Mouse (Mus musculus): Measurements from ENCODE around the gene Prpf3. TPM values are rescaled to one million over a fixed set of nuclear protein-coding genes. Genes with fewer than 3 reads are reported as not detected.

Prpf3 gene
- polyA plus RNA-seq (2015; fragmentation: Nextera tagmentation; extraction: Ambion mirVana), result 11.5 and 12.3 TPM in 2 replicates

GRCm38 (mm10) chr3:95855502-95856089 lies at the start of gene Prpf3:
Gene Prpf3, minus strand, starts transcription at chr3:95855885.

GRCm38 (mm10) chr3:95904568-95904967 lies 48.9 kb upstream of the Prpf3 start, which contains the start of gene Car14:
Gene Car14, minus strand, starts transcription at chr3:95904691.

DNA sequence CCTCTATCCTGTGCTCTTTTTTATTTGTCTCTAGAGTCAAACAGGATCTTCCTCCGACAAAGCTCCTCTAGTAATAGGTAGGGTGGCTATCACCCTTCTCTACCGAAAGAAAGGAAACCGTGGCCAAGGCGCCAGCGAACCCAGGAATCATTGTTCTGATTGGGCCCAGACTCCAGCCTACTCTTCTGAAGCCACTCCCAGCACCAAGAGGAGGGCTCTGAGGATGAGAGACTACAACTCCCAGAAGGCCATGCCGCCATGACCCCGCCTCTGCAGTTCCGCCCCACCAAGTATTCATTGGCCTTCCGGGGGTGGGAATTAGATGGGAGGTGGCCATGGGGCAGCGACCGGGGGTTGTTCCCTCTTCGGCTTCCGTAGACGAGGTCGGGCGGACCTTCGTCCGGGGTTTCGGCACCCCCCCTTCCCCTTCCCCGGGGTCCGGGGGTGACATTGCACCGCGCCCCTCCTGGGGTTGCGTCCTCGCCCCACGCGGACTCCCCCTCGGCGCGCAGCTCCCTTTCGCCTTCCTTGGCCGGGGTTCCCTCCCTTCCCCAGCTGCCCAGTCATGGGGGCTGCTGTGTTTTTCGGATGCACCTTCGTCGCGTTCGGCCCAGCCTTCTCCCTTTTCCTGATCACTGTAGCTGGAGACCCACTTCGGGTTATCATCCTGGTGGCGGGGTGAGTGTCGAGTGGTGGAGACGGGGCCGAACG lies 38.1 kb upstream of the Prpf3 start, which contains the start of gene Aph1a:
Gene Aph1a, plus strand, starts transcription at position 364 of the 711 bp plus-strand sequence.

GRCm38 (mm10) chr3:95891211-95892065 lies 35.8 kb upstream of the Prpf3 start, which contains the start of gene BC028528:
Gene BC028528, minus strand, starts transcription at chr3:95892005.

GRCm38 (mm10) chr3:95881979-95882815 lies 26.5 kb upstream of the Prpf3 start, which contains the start of gene Ciart:
Gene Ciart, minus strand, starts transcription at chr3:95882251.

DNA sequence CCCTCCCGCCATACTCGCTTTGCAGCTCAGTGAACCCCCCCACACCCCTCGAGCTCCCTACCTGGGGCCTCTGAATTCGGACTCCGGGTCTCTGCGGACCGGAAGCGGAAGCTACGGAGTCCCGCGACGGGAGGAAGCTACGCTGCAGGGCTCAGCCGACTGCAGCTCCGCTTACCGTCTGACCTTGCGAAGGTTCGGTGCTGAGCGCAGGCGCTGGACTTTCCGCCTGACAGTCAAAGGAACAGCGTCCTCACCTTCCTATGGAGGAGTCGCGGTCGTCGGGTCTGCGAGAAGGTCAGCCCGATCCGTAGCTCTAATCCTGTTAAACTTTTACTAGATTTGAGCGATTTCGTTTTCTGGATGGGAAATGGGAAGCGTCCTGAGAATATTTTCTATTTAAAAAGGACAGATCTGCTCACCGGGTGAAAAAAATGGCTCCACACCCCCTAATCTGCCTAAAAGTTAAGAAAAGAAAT lies 15.7 kb upstream of the Prpf3 start, which contains the start of gene Mrps21:
Gene Mrps21, minus strand, starts transcription at position 128 of the 476 bp plus-strand sequence.

GRCm38 (mm10) chr3:95818571-95819288 lies 37.0 kb downstream of the Prpf3 start, which contains the start of gene Rprd2:
Gene Rprd2, minus strand, starts transcription at chr3:95818863.

Other genes starting within 250 kb of the Prpf3 start
- 45.0 and 48.0 TPM in 2 replicates for gene Ensa, start 230.9 kb downstream of the Prpf3 start, polyA plus RNA-seq (2015; fragmentation: Nextera tagmentation; extraction: Ambion mirVana)
- 58.3 and 62.3 TPM in 2 replicates for gene Mcl1, start 197.1 kb downstream of the Prpf3 start, polyA plus RNA-seq (2015; fragmentation: Nextera tagmentation; extraction: Ambion mirVana)
- 10.3 and 11.1 TPM in 2 replicates for gene Adamtsl4, start 168.0 kb downstream of the Prpf3 start, polyA plus RNA-seq (2015; fragmentation: Nextera tagmentation; extraction: Ambion mirVana)
- 20.5 and 31.0 TPM in 2 replicates for gene Ecm1, start 116.3 kb downstream of the Prpf3 start, polyA plus RNA-seq (2015; fragmentation: Nextera tagmentation; extraction: Ambion mirVana)
- 18.6 and 20.3 TPM in 2 replicates for gene Tars2, start 95.7 kb downstream of the Prpf3 start, polyA plus RNA-seq (2015; fragmentation: Nextera tagmentation; extraction: Ambion mirVana)
- gene Rprd2, start 37.0 kb downstream of the Prpf3 start, polyA plus RNA-seq (2015; fragmentation: Nextera tagmentation; extraction: Ambion mirVana), result 13.6 and 15.4 TPM in 2 replicates
- gene Mrps21, start 15.6 kb upstream of the Prpf3 start, polyA plus RNA-seq (2015; fragmentation: Nextera tagmentation; extraction: Ambion mirVana), result 362 and 384 TPM in 2 replicates
- 0.56 and 1.0 TPM in 2 replicates for gene Ciart, start 26.4 kb upstream of the Prpf3 start, polyA plus RNA-seq (2015; fragmentation: Nextera tagmentation; extraction: Ambion mirVana)
- gene BC028528, start 36.1 kb upstream of the Prpf3 start, polyA plus RNA-seq (2015; fragmentation: Nextera tagmentation; extraction: Ambion mirVana), result 21.8 and 23.9 TPM in 2 replicates
- gene Aph1a, start 38.1 kb upstream of the Prpf3 start, polyA plus RNA-seq (2015; fragmentation: Nextera tagmentation; extraction: Ambion mirVana), result 22.3 and 33.7 TPM in 2 replicates
- 19.2 and 21.7 TPM in 2 replicates for gene Car14, start 48.8 kb upstream of the Prpf3 start, polyA plus RNA-seq (2015; fragmentation: Nextera tagmentation; extraction: Ambion mirVana)
- gene Anp32e, start 73.4 kb upstream of the Prpf3 start, polyA plus RNA-seq (2015; fragmentation: Nextera tagmentation; extraction: Ambion mirVana), result 83.9 and 101 TPM in 2 replicates
- 77.5 and 80.0 TPM in 2 replicates for gene Plekho1, start 140.1 kb upstream of the Prpf3 start, polyA plus RNA-seq (2015; fragmentation: Nextera tagmentation; extraction: Ambion mirVana)
- gene Vps45, start 202.6 kb upstream of the Prpf3 start, polyA plus RNA-seq (2015; fragmentation: Nextera tagmentation; extraction: Ambion mirVana), result 26.6 and 29.7 TPM in 2 replicates
- 20.5 and 21.8 TPM in 2 replicates for gene Otud7b, start 248.6 kb upstream of the Prpf3 start, polyA plus RNA-seq (2015; fragmentation: Nextera tagmentation; extraction: Ambion mirVana)